Mouse (Mus musculus) heart, embryonic 14.5 days (tissue): ENCODE results near the gene F2rl2. TPM values are rescaled to one million over a fixed set of nuclear protein-coding genes. Genes with fewer than 3 reads are reported as not detected.

ENCODE experiments used
- ATAC-seq: fragments of 200-750 bp; cut with Nextera tagmentation; 2 replicates; pipeline ENCODE4 v1.8.0; 2017; ENCODE audit warnings: low read depth, moderate TSS enrichment; ENCODE audit not compliant: insufficient number of reproducible peaks, insufficient read depth, low FRiP score
- H3K27ac ChIP-seq, 2 experiments: fragments of 200-500 bp in 1 of 2; fragments of 300-500 bp in 1 of 2; sonication (generic) in 1 of 2; replicated peaks in 1 of 2; 2 replicates each; pipeline ENCODE4 v1.5.1; 2012 to 2014; ENCODE audit warnings: low read depth in 2 of 2, low read length in 2 of 2, control low read depth in 1 of 2, mild to moderate bottlenecking in 1 of 2, mixed read lengths in 1 of 2; ENCODE audit not compliant: control insufficient read depth in 1 of 2, insufficient read depth in 1 of 2
- H3K27me3 ChIP-seq: fragments of 300-500 bp; sonication (generic); 2 replicates; pipeline ENCODE4 v1.6.1; 2014; ENCODE audit warnings: mild to moderate bottlenecking, low read length, control low read depth; ENCODE audit not compliant: control insufficient read depth, insufficient read depth
- H3K36me3 ChIP-seq: fragments of 300-500 bp; sonication (generic); 2 replicates; pipeline ENCODE4 v1.6.1; 2014; ENCODE audit warnings: mild to moderate bottlenecking, control low read depth, low read length, mixed read lengths; ENCODE audit not compliant: control insufficient read depth, insufficient read depth
- H3K4me1 ChIP-seq, 2 experiments: fragments of 200-500 bp in 1 of 2; fragments of 300-500 bp in 1 of 2; sonication (generic) in 1 of 2; 2 replicates each; pipeline ENCODE4 v1.6.1; 2012 to 2014; ENCODE audit warnings: low read length in 2 of 2, control low read depth in 1 of 2, mixed read lengths in 1 of 2; ENCODE audit not compliant: control insufficient read depth in 2 of 2, insufficient read depth in 2 of 2
- H3K4me2 ChIP-seq: fragments of 300-500 bp; sonication (generic); 2 replicates; pipeline ENCODE4 v1.6.1; 2014; ENCODE audit warnings: mild to moderate bottlenecking, low read length
- H3K4me3 ChIP-seq, 2 experiments: fragments of 200-500 bp in 1 of 2; fragments of 300-500 bp in 1 of 2; sonication (generic) in 1 of 2; 2 replicates each; pipeline ENCODE4 v1.5.1; 2012 to 2014; ENCODE audit warnings: low read length in 2 of 2, mild to moderate bottlenecking in 2 of 2, control low read depth in 1 of 2, low read depth in 1 of 2, moderate library complexity in 1 of 2; ENCODE audit not compliant: control insufficient read depth in 1 of 2, insufficient read depth in 1 of 2
- H3K9ac ChIP-seq: fragments of 300-500 bp; sonication (generic); 2 replicates; pipeline ENCODE4 v1.6.1; 2014; ENCODE audit warnings: mild to moderate bottlenecking, low read length
- H3K9me3 ChIP-seq: fragments of 300-500 bp; sonication (generic); 2 replicates; pipeline ENCODE4 v1.6.1; 2016; ENCODE audit warnings: low read length, control low read depth; ENCODE audit not compliant: control insufficient read depth
- WGBS: fragments of 180-500 bp; shearing (Covaris S2); extraction: QIAGEN DNeasy Blood & Tissue Kit; methylation state at CpG from one replicate; pipeline ENCODE4 v1.1.7; 2014; 5-methylcytosine and 5-hydroxymethylcytosine counted together
- polyA plus RNA-seq: library from polyadenylated mRNA; unstranded; fragments of >200 nt; fragmentation: Nextera tagmentation; extraction: Ambion mirVana; gene quantifications from 2 replicates; pipeline ENCODE4 v1.2.1, GENCODE M21; 2014

F2rl2 gene
- polyA plus RNA-seq, 1 experiment from 2014 or later = 0.35 TPM

- Histone ChIP-seq H3K4me2 (no peak overlapping the region), H3K27me3 (no peaks in the 10 kb centered on the region), H3K9me3 (no peaks in the 10 kb centered on the region), H3K9ac (no peak overlapping the region), H3K27ac (peak overlapping the region; percentile 11 to 12; a peak in 1 of 4 replicates), H3K36me3 (no peaks in the 10 kb centered on the region), H3K4me3 (no peak overlapping the region), H3K4me1 (no peaks in the 10 kb centered on the region; a peak in 1 of 4 replicates)
- no peak for ATAC-seq
- WGBS = 61% methylated on average over 5 of the region's 5 CpGs
Measured at GRCm38 (mm10) chr13:95679078-95679477, 17.6 kb upstream of the F2rl2 start.

DNA sequence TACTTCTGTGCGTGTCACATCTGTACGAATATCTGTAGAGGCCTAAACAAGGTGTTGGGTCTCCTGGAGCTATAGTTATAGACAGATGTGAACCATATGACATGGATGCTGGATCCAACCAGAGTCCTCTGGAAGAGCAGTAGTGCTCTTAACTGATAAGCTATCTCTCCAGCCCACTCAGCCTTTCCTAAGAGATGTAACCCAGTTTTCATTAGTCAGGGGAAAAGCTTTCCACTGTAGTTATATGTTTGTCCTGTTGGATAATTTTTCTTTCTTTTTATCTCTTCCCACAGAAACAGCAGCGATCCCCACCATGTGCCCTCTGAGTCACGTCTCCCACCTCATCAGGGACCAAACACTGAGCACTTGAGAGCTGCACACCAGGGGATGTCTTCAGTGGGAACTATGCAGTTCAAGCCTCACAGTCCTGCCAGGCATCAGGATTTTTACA, 17.1 kb upstream of the F2rl2 start:
- H3K27ac ChIP-seq = 0 out of 4 replicates have a peak overlapping the region, but pooled peaks of 1 of the 2 experiments have one; percentile 11
- H3K9me3 ChIP-seq = no peaks in the 10 kb centered on the region
- no peak overlapping the region for H3K4me3 ChIP-seq
- no peak overlapping the region for H3K9ac ChIP-seq
- no peaks in the 10 kb centered on the region for H3K27me3 ChIP-seq
- no peak overlapping the region for H3K4me2 ChIP-seq
- no peaks in the 10 kb centered on the region for H3K36me3 ChIP-seq
- H3K4me1 ChIP-seq = no peaks in the 10 kb centered on the region; a peak in 1 of 4 replicates
- 43% methylated on average over 4 of the region's 4 CpGs for WGBS
- ATAC-seq = no peak

DNA sequence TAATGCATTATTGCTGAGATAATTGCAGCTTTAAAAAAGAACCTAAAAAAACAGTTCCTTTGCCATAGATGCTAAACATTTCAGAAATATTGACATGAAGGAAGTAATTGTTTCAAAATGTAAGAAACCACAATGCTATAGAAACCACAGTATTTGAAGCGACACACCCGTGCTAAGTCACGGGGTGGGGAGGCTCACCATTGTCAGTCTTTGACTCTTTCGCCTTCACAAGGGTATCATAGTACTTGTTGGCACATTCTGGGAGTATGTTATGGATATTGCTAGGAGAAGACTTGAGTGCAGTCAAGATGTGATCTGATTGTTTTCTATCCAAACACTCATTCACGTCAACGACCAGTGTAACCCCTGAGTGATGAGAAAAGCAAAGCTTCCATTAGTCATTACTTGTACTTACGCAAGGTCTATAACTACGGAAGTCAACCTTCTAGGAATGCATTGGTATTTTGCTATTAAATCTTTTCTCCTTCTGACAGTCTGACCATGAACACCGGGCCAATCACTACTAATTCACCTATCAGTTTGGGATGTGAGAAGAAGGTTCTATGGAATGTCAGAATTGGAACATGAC, 11.9 kb upstream of the F2rl2 start:
- H3K36me3 ChIP-seq = no peaks in the 10 kb centered on the region
- H3K27ac ChIP-seq = no peak overlapping the region
- H3K9ac ChIP-seq = no peak overlapping the region
- no peaks in the 10 kb centered on the region for H3K4me1 ChIP-seq
- no peaks in the 10 kb centered on the region for H3K27me3 ChIP-seq
- no peak overlapping the region for H3K4me2 ChIP-seq
- no peak overlapping the region for H3K4me3 ChIP-seq
- H3K9me3 ChIP-seq = no peaks in the 10 kb centered on the region
- WGBS = 88% methylated on average over 9 of the region's 9 CpGs
- ATAC-seq = no peak

DNA sequence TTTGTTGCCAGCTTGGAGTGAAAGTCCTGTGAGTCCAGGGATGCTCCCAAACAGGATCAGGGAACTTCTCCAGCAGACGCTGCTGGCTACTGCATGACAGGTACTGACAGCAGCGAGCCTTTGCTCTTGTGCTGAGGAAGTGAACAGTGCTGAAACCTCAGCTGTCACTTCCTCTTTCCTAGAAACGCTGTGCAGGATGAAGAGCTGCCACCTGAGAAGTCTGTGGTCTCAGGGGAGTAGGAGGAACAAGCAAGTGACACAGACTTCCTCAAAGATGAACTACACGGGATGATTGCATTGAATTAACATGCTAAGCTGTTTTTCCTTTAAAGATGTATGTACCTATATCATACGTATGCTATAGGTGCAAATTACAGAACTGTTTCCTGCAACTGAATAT, 10.9 kb upstream of the F2rl2 start:
- no peaks in the 10 kb centered on the region for H3K36me3 ChIP-seq
- WGBS = 52% methylated on average over 5 of the region's 5 CpGs
- ATAC-seq = no peak

DNA sequence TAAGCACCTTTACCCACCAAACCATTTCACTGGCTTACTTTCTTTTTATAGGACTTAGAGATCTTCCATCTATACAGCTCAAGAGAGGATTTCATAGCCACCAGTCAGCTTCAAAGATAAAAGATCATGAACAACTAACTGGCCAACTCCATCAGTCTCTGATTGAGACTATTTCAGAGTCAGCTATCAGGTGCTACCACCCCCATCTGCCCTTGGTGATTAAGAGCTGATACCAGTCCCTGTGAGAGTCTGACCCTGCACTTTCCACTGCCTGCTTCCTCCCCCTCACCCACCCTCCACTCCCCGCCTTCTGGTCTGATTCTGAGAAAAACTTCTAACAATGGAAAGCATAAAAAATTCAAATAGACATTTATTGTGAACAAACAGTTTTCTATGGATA, 8.1 kb upstream of the F2rl2 start:
- Histone ChIP-seq H3K4me3 (no peak overlapping the region), H3K4me1 (peaks cover 0 to 2% of the 10 kb centered on the region in 2 experiments; a peak in 1 of 4 replicates), H3K27me3 (no peaks in the 10 kb centered on the region), H3K9me3 (no peaks in the 10 kb centered on the region), H3K36me3 (no peaks in the 10 kb centered on the region), H3K4me2 (no peak overlapping the region), H3K9ac (no peak overlapping the region), H3K27ac (no peak overlapping the region)
- WGBS = 71% methylated on average over 1 of the region's 1 CpGs
- ATAC-seq = no peak

More for the DNA sequence above, 10.9 kb upstream of the F2rl2 start:
- Histone ChIP-seq H3K27me3 (no peaks in the 10 kb centered on the region), H3K27ac (no peak overlapping the region), H3K9me3 (no peaks in the 10 kb centered on the region), H3K4me1 (no peaks in the 10 kb centered on the region), H3K9ac (no peak overlapping the region), H3K4me3 (no peak overlapping the region), H3K4me2 (no peak overlapping the region)

DNA sequence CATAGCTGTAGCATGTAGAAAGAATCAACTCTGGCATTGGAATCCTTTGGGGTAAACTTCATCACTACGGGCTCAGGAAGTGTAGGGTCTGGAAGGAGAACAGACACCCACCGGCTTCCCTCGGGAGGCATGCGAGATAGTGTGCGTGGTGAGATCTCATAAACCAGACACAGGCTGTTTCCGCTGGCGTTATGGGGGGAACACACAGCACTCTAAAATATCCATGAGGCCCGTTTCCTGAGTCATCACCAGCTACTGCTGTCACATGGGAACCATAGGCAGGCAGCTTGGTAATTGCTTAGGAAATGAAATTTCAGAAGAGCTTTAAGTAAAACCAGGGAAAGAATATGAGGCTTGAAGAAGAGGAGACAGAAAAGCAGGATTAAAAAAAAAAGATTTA, 4.5 kb upstream of the F2rl2 start:
- WGBS = 49% methylated on average over 8 of the region's 8 CpGs
- peaks cover 0 to 2% of the 10 kb centered on the region in 2 experiments; a peak in 1 of 4 replicates for H3K4me1 ChIP-seq
- no peaks in the 10 kb centered on the region for H3K9me3 ChIP-seq
- H3K9ac ChIP-seq = no peak overlapping the region
- no peak overlapping the region for H3K27ac ChIP-seq
- no peaks in the 10 kb centered on the region for H3K27me3 ChIP-seq
- H3K36me3 ChIP-seq = no peaks in the 10 kb centered on the region
- no peak for ATAC-seq
- H3K4me2 ChIP-seq = no peak overlapping the region
- no peak overlapping the region for H3K4me3 ChIP-seq

GRCm38 (mm10) chr13:95696120-95696653, 466 bp upstream of the F2rl2 start:
- Histone ChIP-seq H3K4me1 (peaks cover 2 to 4% of the 10 kb centered on the region in 2 experiments; a peak in 2 of 4 replicates), H3K27ac (no peak overlapping the region), H3K9ac (no peak overlapping the region), H3K27me3 (no peaks in the 10 kb centered on the region), H3K36me3 (no peaks in the 10 kb centered on the region), H3K4me3 (no peak overlapping the region), H3K9me3 (no peaks in the 10 kb centered on the region), H3K4me2 (no peak overlapping the region)
- WGBS = 94% methylated on average over 9 of the region's 9 CpGs
- ATAC-seq = no peak

DNA sequence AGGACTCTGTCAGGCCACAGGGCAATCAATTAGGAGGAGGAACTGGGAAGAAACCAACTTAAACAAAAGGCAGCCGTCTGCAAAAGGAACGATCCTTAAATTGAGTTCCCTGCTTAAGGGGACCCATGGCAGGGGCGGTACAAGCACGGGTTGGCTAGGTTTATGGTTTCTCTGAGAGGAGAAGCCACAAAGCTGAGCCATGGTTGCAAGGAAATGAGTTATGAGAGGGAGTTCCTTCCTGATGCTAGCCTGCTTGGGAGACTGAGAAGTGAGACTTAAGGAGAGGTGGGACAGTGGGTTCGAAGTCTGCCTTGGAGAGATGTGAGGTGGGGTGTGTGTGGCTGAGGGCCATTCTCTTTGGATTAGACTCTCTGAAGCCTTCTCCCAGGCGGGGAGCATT, 1.2 kb downstream of the F2rl2 start:
- WGBS = 61% methylated on average over 6 of the region's 6 CpGs
- Histone ChIP-seq H3K9me3 (no peaks in the 10 kb centered on the region), H3K27ac (no peak overlapping the region), H3K4me3 (no peak overlapping the region), H3K4me2 (no peak overlapping the region), H3K36me3 (no peaks in the 10 kb centered on the region), H3K27me3 (no peaks in the 10 kb centered on the region), H3K9ac (no peak overlapping the region), H3K4me1 (peaks cover 2% of the 10 kb centered on the region in 2 experiments; a peak in 2 of 4 replicates)
- no peak for ATAC-seq
